Comparison of ENCODE assay signal across 35 mouse cellular contexts in the genomic region with DNA sequence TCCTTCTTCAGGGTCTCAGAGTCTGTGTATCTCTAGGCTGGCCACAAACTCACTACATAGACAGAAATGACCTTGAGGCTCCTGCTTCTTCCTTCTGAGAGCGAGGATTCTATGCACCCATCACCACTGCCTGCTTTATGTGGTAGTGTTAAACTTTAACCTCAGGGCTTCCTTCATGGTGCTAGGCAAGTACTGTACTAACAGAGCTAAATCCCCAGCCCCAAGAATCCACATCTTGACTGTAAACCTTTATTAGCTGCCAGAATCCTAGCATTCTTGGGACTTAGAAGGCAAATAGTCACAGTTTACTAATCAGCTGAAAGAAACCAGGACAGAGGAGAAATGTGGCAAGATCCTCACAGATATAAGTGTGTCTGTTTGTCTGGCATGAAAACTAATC. TPM values are rescaled to one million over a fixed set of nuclear protein-coding genes. Genes with fewer than 3 reads are reported as not detected.
DNase-seq lines count a peak whose midpoint lies in the region; ATAC-seq and TF ChIP-seq lines count a peak whose summit lies in the region.
"Had no signal": no experiment of that assay in that cellular context is flagged by ENCODE, and none has a peak within 500 bp of the region (broad histone marks: within the 10 kb centered on the region; RNA-seq: fewer than 3 reads in every experiment).

No protein-coding gene starts in this region.

- DNase-seq in heart, adult 11 months, result peak; percentile 31
- DNase-seq in heart, adult 8-10 months (ENCODE audit: low spot score), result no peak
- no peak for DNase-seq in lung, adult 2 months
- DNase-seq in hindlimb bud, embryonic 11.5 days (ENCODE audit: extremely low spot score, low read depth, low spot score), result peak; percentile 24
- no peak for DNase-seq in left cerebral cortex, postnatal 36 days (ENCODE audit: low spot score in 2 of 2)
- DNase-seq: adrenal gland, adult 8-10 months; adrenal gland, postnatal 25 days; B cell, adult 2 months; cerebellum, adult 11-12 months; cerebellum, adult 8-10 months; cerebellum, postnatal 10 days; cerebellum, postnatal 36 days; forebrain, postnatal 0 days; gastrocnemius, postnatal 25 days; heart, postnatal 10 days; heart, postnatal 36 days; kidney, adult 18-20 months had no signal

- no peak overlapping the region for H3K4me3 ChIP-seq in lung, embryonic 16.5 days (ENCODE audit: low read length)
- H3K4me3 ChIP-seq in lung, adult 2 months (replicated peaks; ENCODE audit: extremely low read depth, low read depth, low read length), result no peak overlapping the region
- H3K4me3 ChIP-seq: embryonic facial prominence, embryonic 12.5 days; embryonic facial prominence, embryonic 15.5 days; heart, embryonic 15.5 days; hindbrain, embryonic 10.5 days; hindbrain, embryonic 13.5 days had no signal

- WGBS in lung, embryonic 16.5 days, result 39% methylated on average over 1 of the region's 1 CpGs
- WGBS in lung, adult 2 months, result 53% methylated on average over 1 of the region's 1 CpGs

- TF ChIP-seq POLR2A in lung, adult 2 months (IDR thresholded peaks at IDR 0.05; ENCODE audit: borderline replicate concordance, extremely low read depth, low read depth, low read length), result no peak

- 0 out of 2 replicates have a peak, but pooled peaks have one; percentile 23 for ATAC-seq in lung, embryonic 16.5 days (ENCODE audit: low read depth)
- ATAC-seq: activated CD4-positive, CD25-positive, alpha-beta regulatory T cell, adult 4 months; forebrain, embryonic 14.5 days; forebrain, postnatal 0 days; hindbrain, embryonic 16.5 days; inflammation-experienced regulatory T-cells, adult 6 months; intestine, embryonic 16.5 days had no signal

- H3K4me1 ChIP-seq in lung, embryonic 16.5 days (replicated peaks; ENCODE audit: control insufficient read depth, insufficient read depth, low read length), result no peaks in the 10 kb centered on the region; the same call in 1 of the 2 replicates
- no peaks in the 10 kb centered on the region for H3K4me1 ChIP-seq in lung, adult 2 months (ENCODE audit: control insufficient read depth, insufficient read depth, low read length)
- H3K4me1 ChIP-seq: embryonic facial prominence, embryonic 12.5 days; embryonic facial prominence, embryonic 15.5 days; heart, embryonic 15.5 days; hindbrain, embryonic 10.5 days; hindbrain, embryonic 13.5 days had no signal

- no peak overlapping the region for H3K4me2 ChIP-seq in lung, embryonic 16.5 days (ENCODE audit: low read depth, low read length)
- H3K4me2 ChIP-seq: embryonic facial prominence, embryonic 12.5 days; embryonic facial prominence, embryonic 15.5 days; heart, embryonic 15.5 days; hindbrain, embryonic 13.5 days had no signal

- H3K27me3 ChIP-seq in lung, embryonic 16.5 days (ENCODE audit: control insufficient read depth, insufficient read depth, low read depth, low read length), result no peaks in the 10 kb centered on the region
- H3K27me3 ChIP-seq: CH12.LX; embryonic facial prominence, embryonic 12.5 days; embryonic facial prominence, embryonic 15.5 days; heart, embryonic 15.5 days; hindbrain, embryonic 13.5 days had no signal

- no peak overlapping the region for H3K9ac ChIP-seq in lung, embryonic 16.5 days (ENCODE audit: low read length)
- H3K9ac ChIP-seq: embryonic facial prominence, embryonic 12.5 days; embryonic facial prominence, embryonic 15.5 days; forebrain, postnatal 0 days; heart, embryonic 15.5 days; hindbrain, embryonic 13.5 days had no signal

- no peaks in the 10 kb centered on the region for H3K9me3 ChIP-seq in lung, embryonic 16.5 days (ENCODE audit: control insufficient read depth, low read length)
- H3K9me3 ChIP-seq: embryonic facial prominence, embryonic 12.5 days; embryonic facial prominence, embryonic 15.5 days; G1E; heart, embryonic 15.5 days; hindbrain, embryonic 10.5 days; hindbrain, embryonic 13.5 days had no signal

- H3K36me3 ChIP-seq in lung, embryonic 16.5 days (ENCODE audit: control insufficient read depth, insufficient read depth, low read length), result no peaks in the 10 kb centered on the region
- H3K36me3 ChIP-seq: embryonic facial prominence, embryonic 12.5 days; embryonic facial prominence, embryonic 15.5 days; G1E; heart, embryonic 15.5 days; hindbrain, embryonic 10.5 days; hindbrain, embryonic 13.5 days had no signal

- no peak overlapping the region for H3K27ac ChIP-seq in lung, embryonic 16.5 days (ENCODE audit: low read length)
- H3K27ac ChIP-seq: embryonic facial prominence, embryonic 12.5 days; embryonic facial prominence, embryonic 15.5 days; heart, embryonic 15.5 days; hindbrain, embryonic 10.5 days; hindbrain, embryonic 13.5 days had no signal

- intact Hi-C loops in left cerebral cortex, postnatal 36 days (cut with DNase I), result no loop called here

- no peak for TF ChIP-seq CTCF in lung, adult 2 months (IDR thresholded peaks at IDR 0.05; ENCODE audit: insufficient read depth, low read length)

RNA-seq across cellular contexts. Expression of gene Gm10181, which starts 1.6 kb away (rescaled TPM):
- not detected for total RNA-seq in heart, adult 8-10 months (2022)
- polyA plus RNA-seq in lung, embryonic 16.5 days (2015; fragmentation: Nextera tagmentation; extraction: Ambion mirVana), result not detected in 2 replicates
- not detected in 2 replicates for polyA plus RNA-seq in lung, adult 2 months (2012; rRNA removed)
- total RNA-seq in left cerebral cortex, postnatal 36 days (2021), result not detected
- total RNA-seq: adrenal gland, adult 8-10 months; adrenal gland, postnatal 25 days; CH12.LX; forebrain, postnatal 0 days; G1E; gastrocnemius, adult 8-10 months; gastrocnemius, postnatal 25 days; heart, postnatal 10 days; heart, postnatal 36 days had no signal
- polyA plus RNA-seq: activated CD4-positive, CD25-positive, alpha-beta regulatory T cell, adult 4 months; brain, embryonic 14.5 days; cortical plate, adult 2 months; embryonic facial prominence, embryonic 12.5 days; embryonic facial prominence, embryonic 15.5 days; forebrain, embryonic 11.5 days; forebrain, embryonic 14.5 days; forebrain, postnatal 0 days; G1E; gonadal fat pad, adult 2 months; heart, embryonic 15.5 days; hindbrain, embryonic 10.5 days; hindbrain, embryonic 13.5 days; hindbrain, embryonic 16.5 days; inflammation-experienced regulatory T-cells, adult 6 months; intestine, embryonic 16.5 days had no signal

Comparison
In these comparisons a context has a peak if more than half of its experiments do, and no peak if none do; other contexts are left out.
1. DNase-seq: peak in heart, adult 11 months (single experiment) and hindlimb bud, embryonic 11.5 days (single experiment); none in heart, adult 8-10 months (single experiment), lung, adult 2 months (single experiment) and left cerebral cortex, postnatal 36 days (0 of 2).